Mouse (Mus musculus) embryonic facial prominence, embryonic 14.5 days (tissue): ENCODE measurements around the gene 0610040J01Rik. TPM values are rescaled to one million over a fixed set of nuclear protein-coding genes. Genes with fewer than 3 reads are reported as not detected.

Experiments
- ATAC-seq: fragments of 200-750 bp; cut with Nextera tagmentation; 2 replicates; pipeline ENCODE4 v1.8.0; 2017; ENCODE audit warnings: low read depth, moderate number of reproducible peaks, moderate TSS enrichment
- DNase-seq: peaks from one replicate; pipeline ENCODE4 v3.0.0-alpha.2; 2015; ENCODE audit warnings: low spot score
- H3K27ac ChIP-seq: fragments of 300-500 bp; sonication (generic); replicated peaks from 2 replicates; pipeline ENCODE4 v1.5.1; 2014; ENCODE audit warnings: low read depth, mild to moderate bottlenecking, low read length, moderate library complexity
- H3K27me3 ChIP-seq: fragments of 300-500 bp; sonication (generic); replicated peaks from 2 replicates; pipeline ENCODE4 v1.6.1; 2014; ENCODE audit warnings: low read length; ENCODE audit not compliant: control insufficient read depth, insufficient read depth
- H3K36me3 ChIP-seq: fragments of 300-500 bp; sonication (generic); 2 replicates; pipeline ENCODE4 v1.6.1; 2014; ENCODE audit warnings: low read length, mixed read lengths; ENCODE audit not compliant: control insufficient read depth, insufficient read depth
- H3K4me1 ChIP-seq: fragments of 300-500 bp; sonication (generic); 2 replicates; pipeline ENCODE4 v1.6.1; 2014; ENCODE audit warnings: antibody characterized with exemption, low read length; ENCODE audit not compliant: control insufficient read depth, insufficient read depth
- H3K4me2 ChIP-seq: fragments of 300-500 bp; sonication (generic); 2 replicates; pipeline ENCODE4 v1.6.1; 2014; ENCODE audit warnings: low read depth, mild to moderate bottlenecking, low read length, moderate library complexity, mixed read lengths
- H3K4me3 ChIP-seq: fragments of 300-500 bp; sonication (generic); 2 replicates; pipeline ENCODE4 v1.5.1; 2014; ENCODE audit warnings: low read depth, mild to moderate bottlenecking, low read length
- H3K9ac ChIP-seq: fragments of 300-500 bp; sonication (generic); 2 replicates; pipeline ENCODE4 v1.6.1; 2014; ENCODE audit warnings: low read depth, mild to moderate bottlenecking, low read length, moderate library complexity, mixed read lengths
- H3K9me3 ChIP-seq: fragments of 300-500 bp; sonication (generic); 2 replicates; pipeline ENCODE4 v1.6.1; 2016; ENCODE audit warnings: low read length; ENCODE audit not compliant: control insufficient read depth
- WGBS: fragments of 180-500 bp; shearing (Covaris S2); extraction: QIAGEN DNeasy Blood & Tissue Kit; methylation state at CpG from one replicate; pipeline ENCODE4 v1.1.7; 2014; 5-methylcytosine and 5-hydroxymethylcytosine counted together
- polyA plus RNA-seq: library from polyadenylated mRNA; unstranded; fragments of >200 nt; fragmentation: Nextera tagmentation; extraction: Ambion mirVana; gene quantifications from 2 replicates; pipeline ENCODE4 v1.2.1, GENCODE M21; 2014

The 0610040J01Rik gene
- polyA plus RNA-seq, 1 experiment from 2014 or later: 4.4 TPM

- Histone ChIP-seq H3K4me3 (no peak overlapping the region), H3K4me1 (no peaks in the 10 kb centered on the region), H3K27ac (no peak overlapping the region), H3K27me3 (peaks cover 23% of the 10 kb centered on the region), H3K4me2 (no peak overlapping the region), H3K36me3 (no peaks in the 10 kb centered on the region), H3K9ac (no peak overlapping the region), H3K9me3 (peaks cover under 1% of the 10 kb centered on the region; the same call in 1 of the 2 replicates)
- ATAC-seq (no peak), DNase-seq (no peak)
- 81% methylated on average over 7 of the region's 7 CpGs for WGBS
Observed at GRCm38 (mm10) chr5:63816643-63817042, 4.5 kb downstream of the 0610040J01Rik start.

- no peak overlapping the region for H3K27ac ChIP-seq
- 75% methylated on average over 5 of the region's 5 CpGs for WGBS
- H3K9ac ChIP-seq: no peak overlapping the region
- H3K4me1 ChIP-seq: no peaks in the 10 kb centered on the region
- no peaks in the 10 kb centered on the region for H3K9me3 ChIP-seq
- no peaks in the 10 kb centered on the region for H3K36me3 ChIP-seq
- peaks cover 20% of the 10 kb centered on the region for H3K27me3 ChIP-seq
- H3K4me3 ChIP-seq: no peak overlapping the region
- H3K4me2 ChIP-seq: no peak overlapping the region
- ATAC-seq (no peak), DNase-seq (no peak)
Observed at GRCm38 (mm10) chr5:63817270-63817669, 5.1 kb downstream of the 0610040J01Rik start.

GRCm38 (mm10) chr5:63818975-63819374 lies 6.8 kb downstream of the 0610040J01Rik start:
- H3K4me1 ChIP-seq: no peaks in the 10 kb centered on the region
- no peak overlapping the region for H3K4me2 ChIP-seq
- 55% methylated on average over 4 of the region's 4 CpGs for WGBS
- no peak overlapping the region for H3K27ac ChIP-seq
- H3K36me3 ChIP-seq: no peaks in the 10 kb centered on the region
- no peak overlapping the region for H3K4me3 ChIP-seq
- no peaks in the 10 kb centered on the region for H3K9me3 ChIP-seq
- ATAC-seq: no peak
- no peak overlapping the region for H3K9ac ChIP-seq
- DNase-seq: no peak
- H3K27me3 ChIP-seq: peaks cover 5% of the 10 kb centered on the region; the same call in 1 of the 2 replicates

- H3K27ac ChIP-seq: no peak overlapping the region
- peaks cover 3% of the 10 kb centered on the region; the same call in 1 of the 2 replicates for H3K27me3 ChIP-seq
- no peak for ATAC-seq
- no peak for DNase-seq
- no peak overlapping the region for H3K9ac ChIP-seq
- WGBS: 81% methylated on average over 6 of the region's 6 CpGs
- no peaks in the 10 kb centered on the region for H3K36me3 ChIP-seq
- no peaks in the 10 kb centered on the region for H3K9me3 ChIP-seq
- no peak overlapping the region for H3K4me3 ChIP-seq
- H3K4me1 ChIP-seq: no peaks in the 10 kb centered on the region
- H3K4me2 ChIP-seq: no peak overlapping the region
Observed at GRCm38 (mm10) chr5:63819519-63819918, 7.4 kb downstream of the 0610040J01Rik start.

- no peaks in the 10 kb centered on the region for H3K9me3 ChIP-seq
- no peak for ATAC-seq
- WGBS: 95% methylated on average over 5 of the region's 5 CpGs
Observed at GRCm38 (mm10) chr5:63821176-63821575, 9.0 kb downstream of the 0610040J01Rik start.

GRCm38 (mm10) chr5:63821860-63822259 lies 9.7 kb downstream of the 0610040J01Rik start:
- no peaks in the 10 kb centered on the region for H3K27me3 ChIP-seq
- H3K4me3 ChIP-seq: no peak overlapping the region
- no peak overlapping the region for H3K9ac ChIP-seq
- H3K4me1 ChIP-seq: no peaks in the 10 kb centered on the region
- ATAC-seq: no peak
- no peak overlapping the region for H3K27ac ChIP-seq
- no peak for DNase-seq
- no peaks in the 10 kb centered on the region for H3K36me3 ChIP-seq
- no peaks in the 10 kb centered on the region for H3K9me3 ChIP-seq
- no peak overlapping the region for H3K4me2 ChIP-seq
- WGBS: 70% methylated on average over 8 of the region's 8 CpGs

More at GRCm38 (mm10) chr5:63821176-63821575, 9.0 kb downstream of the 0610040J01Rik start:
- no peaks in the 10 kb centered on the region for H3K4me1 ChIP-seq
- no peak overlapping the region for H3K4me2 ChIP-seq
- no peak overlapping the region for H3K9ac ChIP-seq
- H3K27ac ChIP-seq: no peak overlapping the region
- H3K36me3 ChIP-seq: no peaks in the 10 kb centered on the region
- no peak overlapping the region for H3K4me3 ChIP-seq
- H3K27me3 ChIP-seq: no peaks in the 10 kb centered on the region
- DNase-seq: no peak

- Histone ChIP-seq H3K4me3 (no peak overlapping the region), H3K9me3 (no peaks in the 10 kb centered on the region), H3K27ac (no peak overlapping the region), H3K36me3 (no peaks in the 10 kb centered on the region), H3K4me2 (no peak overlapping the region), H3K4me1 (no peaks in the 10 kb centered on the region), H3K9ac (no peak overlapping the region), H3K27me3 (no peaks in the 10 kb centered on the region)
- no peak for DNase-seq
- 58% methylated on average over 10 of the region's 10 CpGs for WGBS
- ATAC-seq: no peak
Observed at GRCm38 (mm10) chr5:63823362-63824332, 11.5 kb downstream of the 0610040J01Rik start.

- H3K27ac ChIP-seq: no peak overlapping the region
- ATAC-seq (no peak), DNase-seq (no peak)
- H3K27me3 ChIP-seq: no peaks in the 10 kb centered on the region
- no peak overlapping the region for H3K9ac ChIP-seq
- H3K4me1 ChIP-seq: no peaks in the 10 kb centered on the region
- no peak overlapping the region for H3K4me3 ChIP-seq
- H3K9me3 ChIP-seq: no peaks in the 10 kb centered on the region
- no peak overlapping the region for H3K4me2 ChIP-seq
- H3K36me3 ChIP-seq: no peaks in the 10 kb centered on the region
- WGBS: 81% methylated on average over 8 of the region's 8 CpGs
Observed at GRCm38 (mm10) chr5:63824599-63825350, 12.6 kb downstream of the 0610040J01Rik start.
